Mouse (Mus musculus): ENCODE results near the gene 9130023H24Rik. TPM values are rescaled to one million over a fixed set of nuclear protein-coding genes. Genes with fewer than 3 reads are reported as not detected.

9130023H24Rik gene
- polyA plus RNA-seq, 1 experiment from 2014 or later = 9.0 TPM

DNA sequence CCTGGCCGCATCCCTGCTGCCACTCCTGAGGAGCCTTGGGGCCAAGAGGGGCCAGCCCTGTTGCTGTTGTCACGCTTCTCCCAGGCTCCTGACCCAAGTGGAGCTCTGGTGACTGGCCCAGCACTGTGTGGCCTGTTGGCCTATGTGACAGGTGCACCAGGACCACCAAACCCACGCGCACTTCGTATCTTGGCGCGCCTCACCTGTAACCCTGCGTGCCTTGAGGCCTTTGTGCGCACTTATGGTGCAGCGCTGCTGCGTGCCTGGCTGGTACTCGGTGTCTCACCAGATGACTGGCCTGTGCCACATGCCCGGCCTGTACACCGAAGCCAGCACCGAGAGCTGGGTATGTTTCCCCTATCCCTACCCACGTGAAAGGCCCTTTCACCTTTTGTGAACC is 4.5 kb upstream of the 9130023H24Rik start:
- H3K4me2 ChIP-seq (ENCODE audit: low read length) = no peak overlapping the region
- H3K27me3 ChIP-seq (replicated peaks; ENCODE audit: control insufficient read depth, insufficient read depth, low read length) = no peaks in the 10 kb centered on the region
- 97% methylated on average over 16 of the region's 16 CpGs for WGBS
- H3K9me3 ChIP-seq (replicated peaks; ENCODE audit: control insufficient read depth, low read length) = no peaks in the 10 kb centered on the region
- H3K4me3 ChIP-seq (ENCODE audit: low read depth, low read length) = no peak overlapping the region
- peaks cover 45% of the 10 kb centered on the region for H3K36me3 ChIP-seq (ENCODE audit: control insufficient read depth, insufficient read depth, low read length)
- H3K9ac ChIP-seq (ENCODE audit: low read length) = no peak overlapping the region
- ATAC-seq (no peak), DNase-seq (ENCODE audit: low spot score) (no peak)
- no peak overlapping the region for H3K27ac ChIP-seq (ENCODE audit: low read depth, low read length)
- peaks cover 6% of the 10 kb centered on the region for H3K4me1 ChIP-seq (ENCODE audit: control insufficient read depth, insufficient read depth, low read length)

DNA sequence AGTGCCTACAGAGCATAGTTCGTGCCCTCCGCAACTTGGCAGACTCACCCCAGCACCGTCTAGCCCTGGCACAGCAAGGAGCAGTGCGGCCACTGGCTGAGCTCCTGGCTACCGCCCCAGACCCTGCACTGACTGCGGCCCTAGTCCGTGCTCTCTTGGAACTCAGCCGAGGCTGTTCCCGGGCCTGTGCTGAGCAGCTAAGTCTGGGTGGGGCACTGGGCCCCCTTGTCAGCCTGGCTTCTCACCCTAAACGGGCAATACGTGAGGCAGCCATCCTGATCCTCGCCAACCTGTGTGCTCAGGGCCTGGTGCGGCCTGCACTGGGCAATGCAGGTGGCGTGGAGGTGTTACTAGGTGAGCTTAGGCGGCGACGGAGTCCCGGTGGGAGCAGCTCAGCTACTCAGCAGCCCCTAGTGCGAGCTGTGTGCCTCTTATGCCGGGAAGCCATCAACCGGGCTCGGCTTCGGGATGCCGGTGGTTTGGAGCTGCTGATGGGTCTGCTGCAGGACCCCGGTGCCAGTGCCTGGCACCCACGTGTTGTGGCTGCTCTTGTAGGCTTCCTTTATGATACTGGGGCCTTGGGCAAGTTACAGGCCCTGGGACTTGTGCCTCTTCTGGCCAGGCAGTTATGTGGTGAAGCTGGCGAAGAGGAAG is 2.4 kb upstream of the 9130023H24Rik start:
- Histone ChIP-seq H3K9me3 (replicated peaks; ENCODE audit: control insufficient read depth, low read length) (no peaks in the 10 kb centered on the region), H3K36me3 (ENCODE audit: control insufficient read depth, insufficient read depth, low read length) (peaks cover 45% of the 10 kb centered on the region), H3K9ac (ENCODE audit: low read length) (no peak overlapping the region), H3K4me3 (ENCODE audit: low read depth, low read length) (no peak overlapping the region), H3K27me3 (replicated peaks; ENCODE audit: control insufficient read depth, insufficient read depth, low read length) (no peaks in the 10 kb centered on the region), H3K27ac (ENCODE audit: low read depth, low read length) (no peak overlapping the region), H3K4me1 (ENCODE audit: control insufficient read depth, insufficient read depth, low read length) (peaks cover 4% of the 10 kb centered on the region; the same call in 1 of the 2 replicates), H3K4me2 (ENCODE audit: low read length) (no peak overlapping the region)
- WGBS = 95% methylated on average over 27 of the region's 27 CpGs
- ATAC-seq (no peak), DNase-seq (ENCODE audit: low spot score) (no peak)

DNA sequence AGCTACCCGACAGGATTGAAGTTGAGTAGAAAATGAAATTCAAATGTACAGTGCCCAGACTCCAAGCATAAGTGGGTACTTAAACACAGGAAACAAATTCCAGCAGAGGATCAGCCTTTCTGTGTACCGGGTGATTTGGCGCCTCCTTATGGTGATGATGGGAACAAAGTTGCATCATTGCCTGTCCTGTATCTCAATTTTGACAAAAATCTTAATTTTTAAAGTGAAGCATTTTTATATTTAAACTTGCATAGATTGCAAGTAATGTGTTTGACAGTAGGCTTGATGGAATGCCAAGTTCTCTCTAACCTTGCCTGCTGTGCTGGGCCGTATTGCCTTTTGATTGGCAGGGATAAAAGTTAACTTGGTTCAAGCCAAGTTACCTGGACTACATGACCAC is 1.2 kb upstream of the 9130023H24Rik start:
- Histone ChIP-seq H3K27me3 (replicated peaks; ENCODE audit: control insufficient read depth, insufficient read depth, low read length) (no peaks in the 10 kb centered on the region), H3K4me3 (ENCODE audit: low read depth, low read length) (peak overlapping the region; percentile 71), H3K9me3 (replicated peaks; ENCODE audit: control insufficient read depth, low read length) (no peaks in the 10 kb centered on the region), H3K36me3 (ENCODE audit: control insufficient read depth, insufficient read depth, low read length) (peaks cover 33% of the 10 kb centered on the region), H3K4me1 (ENCODE audit: control insufficient read depth, insufficient read depth, low read length) (peaks cover 4% of the 10 kb centered on the region; the same call in 1 of the 2 replicates), H3K9ac (ENCODE audit: low read length) (peak overlapping the region; percentile 51; the same call in 1 of the 2 replicates), H3K4me2 (ENCODE audit: low read length) (peak overlapping the region; percentile 63), H3K27ac (ENCODE audit: low read depth, low read length) (no peak overlapping the region)
- 24% methylated on average over 4 of the region's 4 CpGs for WGBS
- DNase-seq (ENCODE audit: low spot score) (peak; percentile 42), ATAC-seq (no peak)

DNA sequence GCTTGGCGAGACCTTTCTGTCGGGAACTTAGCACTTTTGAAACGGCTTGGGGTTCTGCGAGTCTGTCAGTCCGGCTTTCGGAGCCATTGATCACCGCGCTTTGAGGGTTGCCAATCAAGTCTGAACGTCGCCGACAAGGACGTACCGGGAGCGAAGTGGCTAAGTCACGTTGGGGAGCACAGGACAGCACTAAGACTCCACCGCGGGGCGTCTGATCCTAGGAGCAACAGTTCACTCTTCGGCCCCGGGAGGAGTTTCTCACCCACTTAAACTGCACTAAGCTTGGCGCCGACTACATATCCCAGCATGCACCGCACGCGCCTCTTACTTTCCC is 271 bp downstream of the 9130023H24Rik start:
- Histone ChIP-seq H3K27ac (ENCODE audit: low read depth, low read length) (peak overlapping the region; percentile 94), H3K27me3 (replicated peaks; ENCODE audit: control insufficient read depth, insufficient read depth, low read length) (no peaks in the 10 kb centered on the region), H3K9ac (ENCODE audit: low read length) (peak overlapping the region; percentile 73), H3K4me1 (ENCODE audit: control insufficient read depth, insufficient read depth, low read length) (peaks cover 4% of the 10 kb centered on the region; the same call in 1 of the 2 replicates), H3K4me2 (ENCODE audit: low read length) (peak overlapping the region; percentile 86), H3K36me3 (ENCODE audit: control insufficient read depth, insufficient read depth, low read length) (peaks cover 25% of the 10 kb centered on the region), H3K9me3 (replicated peaks; ENCODE audit: control insufficient read depth, low read length) (no peaks in the 10 kb centered on the region), H3K4me3 (ENCODE audit: low read depth, low read length) (peak overlapping the region; percentile 71)
- no peak for ATAC-seq
- WGBS = under 1% methylated on average over 25 of the region's 25 CpGs
- no peak for DNase-seq (ENCODE audit: low spot score)

DNA sequence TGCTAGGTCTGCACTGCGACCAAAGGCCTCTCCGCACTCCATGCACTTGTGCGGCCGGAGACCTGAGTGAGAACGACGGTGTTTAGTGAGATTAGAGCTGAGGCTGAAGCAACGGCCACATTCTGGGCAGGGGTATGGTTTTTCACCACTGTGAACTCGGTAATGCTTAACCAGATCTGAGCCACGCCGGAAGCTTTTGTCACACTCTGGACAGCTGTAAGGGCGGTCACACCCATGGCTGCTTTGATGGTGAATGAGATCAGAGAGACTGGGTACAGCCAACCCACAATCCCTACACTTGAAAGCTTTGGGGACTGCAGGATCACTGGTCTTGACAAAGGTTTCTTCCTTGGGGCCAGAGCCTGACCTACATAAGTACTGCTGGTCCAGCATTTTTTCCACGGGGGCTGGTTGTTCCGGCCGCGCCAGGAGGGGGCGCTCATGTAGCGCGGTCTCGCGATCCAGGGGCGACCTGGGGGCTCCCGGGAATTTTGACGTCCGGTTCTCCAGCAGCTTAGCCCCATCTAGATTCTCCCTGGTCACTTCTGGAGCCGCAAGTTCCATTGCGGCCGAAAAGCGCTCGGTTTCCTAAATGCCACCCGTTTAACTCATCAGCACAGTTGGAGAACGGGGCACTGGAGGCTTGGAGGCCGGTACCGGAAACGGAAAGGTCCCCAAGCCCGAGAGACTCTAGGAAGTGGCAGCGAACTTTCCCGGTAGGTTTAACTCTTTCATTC is 807 bp downstream of the 9130023H24Rik start, which contains the start of gene Armc5:
Gene Armc5 (plus strand): TSS at position 487 of the 737 bp plus-strand sequence.
- Histone ChIP-seq H3K9ac (ENCODE audit: low read length) (peak within 1 kb of the TSS; percentile 73), H3K9me3 (replicated peaks; ENCODE audit: control insufficient read depth, low read length) (no peaks in the 10 kb centered on the region), H3K27ac (ENCODE audit: low read depth, low read length) (peak within 1 kb of the TSS; percentile 94), H3K4me2 (ENCODE audit: low read length) (peak within 1 kb of the TSS; percentile 86), H3K36me3 (ENCODE audit: control insufficient read depth, insufficient read depth, low read length) (peaks cover 21% of the 10 kb centered on the region), H3K4me1 (ENCODE audit: control insufficient read depth, insufficient read depth, low read length) (peaks cover 4% of the 10 kb centered on the region; the same call in 1 of the 2 replicates), H3K4me3 (ENCODE audit: low read depth, low read length) (peak within 1 kb of the TSS; percentile 71), H3K27me3 (replicated peaks; ENCODE audit: control insufficient read depth, insufficient read depth, low read length) (no peaks in the 10 kb centered on the region)
- ATAC-seq = peak; percentile 21; the same call in 1 of the 2 replicates
- WGBS = 25% methylated on average over 37 of the region's 37 CpGs
- DNase-seq (ENCODE audit: low spot score) = peak; percentile 75

DNA sequence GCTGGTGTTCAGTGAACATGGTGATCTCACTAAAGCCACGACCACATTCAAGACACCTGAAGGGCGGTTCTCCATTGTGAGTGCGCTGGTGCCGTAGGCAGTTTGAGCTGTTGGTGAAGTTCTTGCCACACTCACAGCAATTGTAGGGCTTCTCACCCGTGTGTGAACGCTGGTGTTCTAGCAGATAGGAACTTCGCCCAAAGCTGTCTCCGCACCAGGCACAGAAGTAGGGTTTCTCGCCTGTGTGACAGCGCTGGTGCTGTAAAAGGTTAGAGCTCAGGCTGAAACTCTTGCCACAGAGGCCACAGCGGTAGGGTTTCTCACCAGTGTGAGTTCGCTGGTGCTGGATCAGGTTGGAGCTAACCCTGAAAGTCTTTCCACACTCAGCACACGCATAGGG is 1.4 kb downstream of the 9130023H24Rik start:
- Histone ChIP-seq H3K4me1 (ENCODE audit: control insufficient read depth, insufficient read depth, low read length) (peaks cover 4% of the 10 kb centered on the region; the same call in 1 of the 2 replicates), H3K36me3 (ENCODE audit: control insufficient read depth, insufficient read depth, low read length) (peaks cover 15% of the 10 kb centered on the region), H3K27ac (ENCODE audit: low read depth, low read length) (no peak overlapping the region), H3K9ac (ENCODE audit: low read length) (peak overlapping the region; percentile 73; the same call in 1 of the 2 replicates), H3K4me2 (ENCODE audit: low read length) (0 out of 2 replicates have a peak overlapping the region, but pooled peaks have one; percentile 86), H3K27me3 (replicated peaks; ENCODE audit: control insufficient read depth, insufficient read depth, low read length) (no peaks in the 10 kb centered on the region), H3K4me3 (ENCODE audit: low read depth, low read length) (no peak overlapping the region), H3K9me3 (replicated peaks; ENCODE audit: control insufficient read depth, low read length) (no peaks in the 10 kb centered on the region)
- ATAC-seq = no peak
- WGBS = 94% methylated on average over 13 of the region's 13 CpGs
- no peak for DNase-seq (ENCODE audit: low spot score)

DNA sequence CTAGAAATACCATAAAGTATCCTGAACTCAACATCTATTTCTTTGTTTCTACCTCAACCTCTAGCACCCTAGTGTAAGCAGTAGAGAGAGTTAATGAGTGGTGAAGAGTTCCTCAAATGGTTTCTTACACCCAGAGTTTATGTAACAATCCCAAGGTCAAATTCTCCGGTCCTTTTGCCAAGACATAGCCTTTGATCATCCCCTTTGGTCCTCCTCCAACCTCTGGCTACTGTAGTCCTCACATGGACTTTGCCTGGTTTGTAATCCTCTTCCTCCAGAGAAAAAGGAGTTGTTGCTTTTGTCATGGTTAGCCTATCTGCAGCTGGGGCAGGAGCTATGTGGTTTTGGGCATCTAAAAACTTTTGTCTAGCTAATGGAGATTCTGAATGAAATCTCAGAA is 2.4 kb downstream of the 9130023H24Rik start:
- no peak for DNase-seq (ENCODE audit: low spot score)

DNA sequence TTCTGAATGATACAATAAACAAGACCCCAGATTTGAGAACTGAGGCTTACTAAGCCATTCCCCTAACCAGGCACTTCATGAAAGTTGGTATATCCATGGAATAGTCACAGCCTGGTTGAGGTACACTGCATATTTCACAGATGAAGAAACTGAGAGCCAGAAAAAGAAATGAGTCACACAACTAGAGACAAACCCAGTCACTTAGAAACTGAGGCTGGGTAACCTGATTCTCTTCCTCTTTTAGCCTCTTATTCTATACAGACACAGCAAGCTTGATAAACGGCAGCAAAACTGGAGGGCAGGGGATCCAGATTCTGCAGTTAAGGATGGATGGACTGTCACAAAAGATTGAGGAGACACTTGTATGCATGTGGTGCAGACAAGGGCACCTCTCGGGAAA is 3.0 kb downstream of the 9130023H24Rik start:
- Histone ChIP-seq H3K27ac (ENCODE audit: low read depth, low read length) (no peak overlapping the region), H3K9me3 (replicated peaks; ENCODE audit: control insufficient read depth, low read length) (no peaks in the 10 kb centered on the region), H3K4me3 (ENCODE audit: low read depth, low read length) (no peak overlapping the region), H3K9ac (ENCODE audit: low read length) (no peak overlapping the region), H3K36me3 (ENCODE audit: control insufficient read depth, insufficient read depth, low read length) (0 out of 2 replicates have a peak, but pooled peaks cover under 1% of the 10 kb centered on the region), H3K4me1 (ENCODE audit: control insufficient read depth, insufficient read depth, low read length) (peaks cover 4% of the 10 kb centered on the region; the same call in 1 of the 2 replicates), H3K4me2 (ENCODE audit: low read length) (no peak overlapping the region), H3K27me3 (replicated peaks; ENCODE audit: control insufficient read depth, insufficient read depth, low read length) (no peaks in the 10 kb centered on the region)
- WGBS = 91% methylated on average over 2 of the region's 2 CpGs
- no peak for ATAC-seq
- no peak for DNase-seq (ENCODE audit: low spot score)

More for the DNA sequence above, 2.4 kb downstream of the 9130023H24Rik start:
- Histone ChIP-seq H3K4me2 (ENCODE audit: low read length) (no peak overlapping the region), H3K9me3 (replicated peaks; ENCODE audit: control insufficient read depth, low read length) (no peaks in the 10 kb centered on the region), H3K9ac (ENCODE audit: low read length) (no peak overlapping the region), H3K36me3 (ENCODE audit: control insufficient read depth, insufficient read depth, low read length) (peaks cover 8% of the 10 kb centered on the region; the same call in 1 of the 2 replicates), H3K27ac (ENCODE audit: low read depth, low read length) (no peak overlapping the region), H3K4me3 (ENCODE audit: low read depth, low read length) (no peak overlapping the region), H3K27me3 (replicated peaks; ENCODE audit: control insufficient read depth, insufficient read depth, low read length) (no peaks in the 10 kb centered on the region), H3K4me1 (ENCODE audit: control insufficient read depth, insufficient read depth, low read length) (peaks cover 4% of the 10 kb centered on the region; the same call in 1 of the 2 replicates)
- no peak for ATAC-seq
- 94% methylated on average over 1 of the region's 1 CpGs for WGBS

DNA sequence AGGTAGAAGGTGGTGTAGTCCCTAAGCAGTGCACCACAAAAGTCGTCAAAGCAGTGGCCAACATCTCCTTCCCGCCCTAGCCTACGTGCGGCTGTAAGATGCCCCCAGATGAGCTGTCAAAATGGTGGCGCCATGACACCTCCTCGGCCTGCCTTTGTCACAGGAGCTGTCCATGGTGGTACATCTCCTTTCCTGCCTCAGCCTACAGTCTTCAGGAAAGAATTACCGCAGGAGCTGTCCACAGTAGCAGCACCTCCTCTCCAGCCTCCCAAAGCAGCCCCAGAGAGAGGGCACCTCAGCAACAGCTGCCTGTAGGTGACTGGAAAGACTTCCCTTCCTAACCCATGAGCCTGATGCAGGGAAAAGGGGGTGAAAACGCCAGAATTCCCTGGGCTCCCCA is 6.1 kb downstream of the 9130023H24Rik start:
- Histone ChIP-seq H3K9ac (ENCODE audit: low read length) (no peak overlapping the region), H3K9me3 (replicated peaks; ENCODE audit: control insufficient read depth, low read length) (no peaks in the 10 kb centered on the region), H3K27me3 (replicated peaks; ENCODE audit: control insufficient read depth, insufficient read depth, low read length) (no peaks in the 10 kb centered on the region), H3K4me1 (ENCODE audit: control insufficient read depth, insufficient read depth, low read length) (no peaks in the 10 kb centered on the region), H3K4me2 (ENCODE audit: low read length) (no peak overlapping the region), H3K27ac (ENCODE audit: low read depth, low read length) (no peak overlapping the region), H3K4me3 (ENCODE audit: low read depth, low read length) (no peak overlapping the region), H3K36me3 (ENCODE audit: control insufficient read depth, insufficient read depth, low read length) (no peaks in the 10 kb centered on the region)
- 51% methylated on average over 8 of the region's 8 CpGs for WGBS
- no peak for DNase-seq (ENCODE audit: low spot score)
- ATAC-seq = no peak

Measured in forebrain, embryonic 14.5 days (tissue).